Mouse (Mus musculus): ENCODE measurements at regions not wholly inside any gene's neighbourhood (a gene's known extent, or its start where the extent isn't known, plus 50 kb on each side); places are given as distances from the start of the nearest gene placed in this dataset.
A peak's percentile ranks its signal among the peaks of the same experiment; 100 is the strongest.

GRCm38 (mm10) chr9:115612908-115613307, 296.3 kb upstream of the Gadl1 start:
- no peak for DNase-seq (ENCODE audit: low read depth)

DNA sequence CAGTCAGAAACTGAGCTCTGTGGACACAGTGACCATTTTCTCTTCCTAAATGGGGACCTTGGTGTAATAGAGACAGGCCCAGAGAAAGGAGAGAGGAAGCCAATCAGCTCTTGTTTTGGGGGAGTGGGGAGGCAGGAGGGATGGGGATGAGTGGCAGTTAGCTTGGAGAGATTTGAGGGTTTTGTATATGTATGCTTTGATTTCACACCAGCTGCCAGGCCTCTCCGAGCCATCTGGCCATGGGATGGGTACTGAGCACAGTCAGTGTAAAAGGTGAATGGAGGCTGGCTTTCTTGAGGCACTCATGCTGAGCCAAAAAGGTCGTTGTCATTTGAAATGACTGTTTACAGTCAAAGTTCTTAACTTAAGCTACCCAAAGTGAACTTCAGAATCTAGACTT, 295.2 kb upstream of the Gadl1 start:
- no peak for DNase-seq (ENCODE audit: low read depth)

GRCm38 (mm10) chr9:115617909-115618308, 291.3 kb upstream of the Gadl1 start:
- peak; percentile 72 for DNase-seq (ENCODE audit: low read depth)

- DNase-seq (ENCODE audit: low read depth), result peak; percentile 90
Measured at GRCm38 (mm10) chr9:115623948-115624347, 285.3 kb upstream of the Gadl1 start.

GRCm38 (mm10) chr9:115624721-115625496, 284.3 kb upstream of the Gadl1 start:
- DNase-seq (ENCODE audit: low read depth), result peak; percentile 70

- no peak for DNase-seq (ENCODE audit: low read depth)
Measured at GRCm38 (mm10) chr9:115627551-115627950, 281.7 kb upstream of the Gadl1 start.

GRCm38 (mm10) chr9:115637114-115637513, 272.1 kb upstream of the Gadl1 start:
- DNase-seq (ENCODE audit: low read depth), result no peak

DNA sequence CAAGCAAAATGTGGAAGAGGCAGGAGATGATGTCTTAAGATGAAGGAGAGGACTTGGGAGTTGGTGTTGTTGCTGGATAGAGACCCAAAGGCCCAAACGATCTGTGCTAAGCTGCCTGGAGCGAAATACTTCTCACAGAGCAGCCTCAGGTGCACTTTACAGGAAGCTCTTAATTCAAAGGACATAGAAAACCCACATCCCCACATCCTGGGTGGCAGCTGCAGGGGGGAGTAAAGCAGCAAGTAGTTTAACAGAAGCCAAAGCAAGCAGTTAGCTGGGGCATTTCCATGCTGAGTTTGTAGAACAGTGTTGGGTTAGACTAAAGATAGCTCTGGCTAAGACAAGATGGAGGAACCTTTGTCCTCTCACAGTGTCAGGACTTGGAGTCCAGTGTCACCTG, 268.5 kb upstream of the Gadl1 start:
- DNase-seq (ENCODE audit: low read depth), result peak; percentile 61

- DNase-seq (ENCODE audit: low read depth), result no peak
Measured at GRCm38 (mm10) chr9:115642032-115642431, 267.2 kb upstream of the Gadl1 start.

GRCm38 (mm10) chr9:115644953-115645352, 264.3 kb upstream of the Gadl1 start:
- DNase-seq (ENCODE audit: low read depth), result no peak

DNA sequence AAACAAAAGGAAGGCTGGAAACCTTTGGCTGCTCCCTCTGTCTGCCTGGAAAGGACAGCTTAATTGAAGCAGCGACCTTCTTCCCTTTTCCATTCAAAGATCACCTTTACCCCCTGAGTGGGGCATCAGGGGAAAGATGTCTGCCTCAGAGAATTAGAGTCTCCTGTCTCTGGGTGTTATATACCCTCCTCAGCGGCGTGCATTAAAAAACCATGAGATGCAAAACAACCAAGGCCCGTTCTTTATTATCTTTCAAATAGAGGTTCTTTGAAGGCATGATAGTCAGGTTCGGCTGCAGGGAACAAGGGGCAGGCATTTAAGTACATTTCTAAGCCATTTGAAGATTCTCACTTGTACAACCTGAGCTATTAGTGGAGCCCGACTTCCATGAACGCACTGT, 263.0 kb upstream of the Gadl1 start:
- no peak for DNase-seq (ENCODE audit: low read depth)

DNA sequence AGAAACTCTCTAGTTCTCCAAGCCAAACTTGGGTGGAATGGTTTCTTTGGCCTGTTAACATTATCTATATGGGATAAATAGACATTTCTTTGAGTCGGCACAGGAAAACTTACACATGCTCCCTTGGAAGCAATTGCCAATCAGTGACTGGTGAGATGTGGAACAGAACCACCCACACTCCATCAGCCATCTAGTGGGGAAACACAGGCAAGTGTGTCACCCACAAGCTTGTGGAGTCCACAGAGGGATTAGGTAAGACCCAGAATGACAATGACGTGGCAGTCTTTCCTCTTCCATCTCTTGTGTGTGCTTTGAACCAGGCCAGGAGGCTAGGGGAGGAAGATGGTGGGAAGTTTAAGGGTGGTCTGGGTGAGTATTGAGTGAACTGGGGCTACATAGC, 257.5 kb upstream of the Gadl1 start:
- no peak for DNase-seq (ENCODE audit: low read depth)

- no peak for DNase-seq (ENCODE audit: low read depth)
Measured at GRCm38 (mm10) chr9:115653116-115653515, 256.1 kb upstream of the Gadl1 start.

DNA sequence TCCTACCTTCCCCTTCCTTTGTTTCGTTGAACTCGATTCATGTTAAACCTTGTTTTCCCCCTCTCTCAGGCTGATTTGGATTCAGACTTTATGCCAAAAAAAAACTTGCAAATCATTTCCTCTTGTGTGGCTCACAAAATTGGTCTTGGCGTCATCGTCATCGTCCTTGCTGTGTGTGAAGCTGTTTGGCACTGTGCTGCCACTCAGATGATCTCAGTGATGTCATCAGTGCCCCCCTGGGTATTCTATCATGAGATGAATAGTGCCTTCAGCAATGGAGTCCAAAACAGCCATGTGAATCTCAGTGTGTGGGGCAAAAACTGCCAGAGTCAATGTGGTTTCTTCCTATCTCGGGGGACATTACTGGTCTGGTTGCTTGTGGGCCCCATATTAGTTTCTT, 254.3 kb upstream of the Gadl1 start:
- DNase-seq (ENCODE audit: low read depth), result no peak

- no peak for DNase-seq (ENCODE audit: low read depth)
Measured at GRCm38 (mm10) chr9:115656538-115656937, 252.7 kb upstream of the Gadl1 start.

DNA sequence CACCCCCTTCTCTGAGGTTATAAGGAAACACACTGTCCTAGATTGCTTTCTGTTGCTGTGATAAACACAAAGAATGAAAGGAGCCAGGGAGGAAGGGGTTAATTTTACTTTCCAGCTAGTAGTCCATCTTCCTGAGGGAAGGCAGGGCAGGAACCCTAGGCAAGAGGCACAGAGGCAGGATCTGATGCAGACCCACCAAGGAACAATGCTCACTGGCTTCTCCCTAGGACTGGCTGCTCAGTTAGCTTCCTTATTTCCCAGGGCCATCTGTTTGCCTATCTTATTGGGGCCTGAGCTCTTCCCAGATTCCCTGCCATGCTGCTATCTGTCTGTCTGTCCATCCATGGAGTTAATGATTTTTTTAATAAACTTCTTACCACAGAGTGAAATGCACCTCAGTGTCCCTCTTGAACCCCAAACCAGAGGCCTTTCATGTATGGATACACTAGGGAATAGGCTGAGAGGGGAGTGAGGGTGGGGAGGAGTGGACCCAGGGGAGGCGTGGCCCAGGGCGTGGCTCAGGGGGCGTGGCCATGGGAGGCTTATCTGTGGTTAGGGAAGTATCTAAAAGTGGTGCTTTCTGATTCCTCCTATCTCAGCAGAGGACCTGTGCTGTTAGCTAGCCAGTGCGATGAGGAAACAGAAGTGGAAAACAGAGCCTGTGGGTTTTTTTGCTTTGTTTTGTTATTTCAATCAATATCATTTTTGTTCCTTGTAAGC, 252.1 kb upstream of the Gadl1 start:
- DNase-seq (ENCODE audit: low read depth), result no peak

GRCm38 (mm10) chr9:115658477-115658876, 250.8 kb upstream of the Gadl1 start:
- no peak for DNase-seq (ENCODE audit: low read depth)

GRCm38 (mm10) chr9:115660371-115660770, 248.9 kb upstream of the Gadl1 start:
- DNase-seq (ENCODE audit: low read depth), result no peak

- no peak for DNase-seq (ENCODE audit: low read depth)
Measured at GRCm38 (mm10) chr9:115661834-115662425, 247.3 kb upstream of the Gadl1 start.

- DNase-seq (ENCODE audit: low read depth), result no peak
Measured at GRCm38 (mm10) chr9:115665337-115666004, 243.8 kb upstream of the Gadl1 start.

- DNase-seq (ENCODE audit: low read depth), result no peak
Measured at GRCm38 (mm10) chr9:115666530-115666929, 242.7 kb upstream of the Gadl1 start.

DNA sequence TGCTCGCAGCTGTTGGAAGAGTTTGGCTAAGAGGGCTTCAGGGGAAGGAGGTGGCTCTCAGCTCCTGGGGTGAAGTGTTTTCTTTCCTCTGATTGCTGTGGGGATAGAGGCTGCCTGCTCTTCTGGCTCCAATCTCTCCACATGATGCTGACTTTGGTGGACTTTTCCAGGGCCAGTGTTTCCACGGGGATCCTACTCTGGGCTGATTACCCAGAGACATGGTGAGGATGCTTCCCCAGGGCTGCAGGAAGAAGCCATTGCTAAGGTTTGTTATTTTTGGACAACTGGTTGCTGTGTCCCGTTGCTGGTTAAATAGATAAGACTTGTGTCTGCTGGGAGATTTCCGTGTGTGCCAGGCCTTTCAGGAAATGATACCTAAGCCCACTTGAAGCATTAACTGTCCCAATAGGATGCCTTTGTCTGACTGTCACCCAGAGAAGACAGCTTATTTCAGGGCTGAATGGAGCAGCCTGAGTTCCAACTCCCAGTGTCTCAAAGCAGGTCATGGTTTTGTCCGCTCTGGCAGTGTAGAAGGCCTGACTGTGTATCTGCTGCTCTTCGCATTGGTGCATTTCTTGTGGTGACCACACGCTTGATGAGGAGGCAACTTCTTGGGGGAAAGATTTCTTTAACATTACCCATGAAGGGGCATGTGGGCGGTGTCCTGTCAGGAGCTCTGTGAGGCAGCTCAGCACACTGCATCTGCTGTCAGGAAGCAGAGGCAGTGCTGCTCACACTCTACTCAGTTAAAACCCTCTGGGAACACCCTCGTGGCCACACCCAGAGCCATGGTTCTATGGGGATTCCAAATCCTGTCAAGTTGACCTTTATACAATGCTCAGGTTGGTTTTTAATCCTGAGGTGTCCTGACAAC, 228.3 kb upstream of the Gadl1 start:
- no peak for DNase-seq (ENCODE audit: low read depth)

All from naive thymus-derived CD4-positive, alpha-beta T cell, adult 2 months (primary cell).